Mouse (Mus musculus): ENCODE data around the gene Ddn. TPM values are rescaled to one million over a fixed set of nuclear protein-coding genes. Genes with fewer than 3 reads are reported as not detected.
A peak's percentile ranks its signal among the peaks of the same experiment; 100 is the strongest.

Gene Ddn
- polyA plus RNA-seq, 1 experiment from 2014 or later = not detected

GRCm38 (mm10) chr15:98833281-98833680 lies 24.0 kb upstream of the Ddn start:
- Histone ChIP-seq H3K27me3 (ENCODE audit: insufficient read depth, low read length) (no peaks in the 10 kb centered on the region), H3K27ac (ENCODE audit: low read depth) (peak overlapping the region; percentile 99; the same call in 1 of the 2 replicates), H3K36me3 (replicated peaks; ENCODE audit: insufficient read depth, low read length) (peaks cover 53% of the 10 kb centered on the region), H3K4me2 (ENCODE audit: low read depth, low read length) (no peak overlapping the region; the same call in 1 of the 2 replicates), H3K9me3 (ENCODE audit: low read length) (no peaks in the 10 kb centered on the region), H3K9ac (replicated peaks) (no peak overlapping the region; the same call in 1 of the 2 replicates), H3K4me3 (ENCODE audit: low read depth, low read length) (no peak overlapping the region), H3K4me1 (ENCODE audit: insufficient read depth) (peaks cover 35% of the 10 kb centered on the region)
- 80% methylated on average over 11 of the region's 11 CpGs for WGBS (ENCODE audit: insufficient replicate concordance)
- TF ChIP-seq EP300 (IDR thresholded peaks at IDR 0.05; ENCODE audit: low read depth) = no peak
- no peak for TF ChIP-seq CTCF (IDR thresholded peaks at IDR 0.05; ENCODE audit: low read depth)
- ATAC-seq (no peak), DNase-seq (no peak)

- H3K36me3 ChIP-seq (replicated peaks; ENCODE audit: insufficient read depth, low read length) = peaks cover 50% of the 10 kb centered on the region
- no peak for TF ChIP-seq EP300 (IDR thresholded peaks at IDR 0.05; ENCODE audit: low read depth)
- TF ChIP-seq CTCF (IDR thresholded peaks at IDR 0.05; ENCODE audit: low read depth) = peak; percentile 62
- peak overlapping the region; percentile 82 for H3K4me2 ChIP-seq (ENCODE audit: low read depth, low read length)
- H3K9me3 ChIP-seq (ENCODE audit: low read length) = no peaks in the 10 kb centered on the region
- peak; percentile 69 for DNase-seq
- peak overlapping the region; percentile 41; the same call in 1 of the 2 replicates for H3K9ac ChIP-seq (replicated peaks)
- H3K27ac ChIP-seq (ENCODE audit: low read depth) = peak overlapping the region; percentile 99
- no peaks in the 10 kb centered on the region for H3K27me3 ChIP-seq (ENCODE audit: insufficient read depth, low read length)
- WGBS (ENCODE audit: insufficient replicate concordance) = 31% methylated on average over 12 of the region's 12 CpGs
- ATAC-seq = no peak
- H3K4me3 ChIP-seq (ENCODE audit: low read depth, low read length) = peak overlapping the region; percentile 93
- peaks cover 41% of the 10 kb centered on the region for H3K4me1 ChIP-seq (ENCODE audit: insufficient read depth)
Observed at GRCm38 (mm10) chr15:98832161-98833058, 23.1 kb upstream of the Ddn start.

GRCm38 (mm10) chr15:98831684-98832035 lies 22.4 kb upstream of the Ddn start:
- Histone ChIP-seq H3K27ac (ENCODE audit: low read depth) (peak overlapping the region; percentile 99), H3K4me2 (ENCODE audit: low read depth, low read length) (peak overlapping the region; percentile 82), H3K9me3 (ENCODE audit: low read length) (no peaks in the 10 kb centered on the region), H3K27me3 (ENCODE audit: insufficient read depth, low read length) (no peaks in the 10 kb centered on the region), H3K36me3 (replicated peaks; ENCODE audit: insufficient read depth, low read length) (peaks cover 43% of the 10 kb centered on the region), H3K4me3 (ENCODE audit: low read depth, low read length) (peak overlapping the region; percentile 93), H3K4me1 (ENCODE audit: insufficient read depth) (peaks cover 42% of the 10 kb centered on the region), H3K9ac (replicated peaks) (peak overlapping the region; percentile 90)
- DNase-seq (no peak), ATAC-seq (peak; percentile 39)
- no peak for TF ChIP-seq EP300 (IDR thresholded peaks at IDR 0.05; ENCODE audit: low read depth)
- no peak for TF ChIP-seq CTCF (IDR thresholded peaks at IDR 0.05; ENCODE audit: low read depth)
- WGBS (ENCODE audit: insufficient replicate concordance) = 7% methylated on average over 9 of the region's 9 CpGs

GRCm38 (mm10) chr15:98830736-98831683 lies 21.7 kb upstream of the Ddn start, which contains the start of gene Prkag1:
Gene Prkag1 (minus strand): TSS chr15:98831521.
- Histone ChIP-seq H3K4me1 (ENCODE audit: insufficient read depth) (peaks cover 42% of the 10 kb centered on the region), H3K9me3 (ENCODE audit: low read length) (no peaks in the 10 kb centered on the region), H3K4me3 (ENCODE audit: low read depth, low read length) (peak within 1 kb of the TSS; percentile 93), H3K4me2 (ENCODE audit: low read depth, low read length) (peak within 1 kb of the TSS; percentile 82), H3K9ac (replicated peaks) (peak within 1 kb of the TSS; percentile 90), H3K27me3 (ENCODE audit: insufficient read depth, low read length) (no peaks in the 10 kb centered on the region), H3K36me3 (replicated peaks; ENCODE audit: insufficient read depth, low read length) (peaks cover 39% of the 10 kb centered on the region), H3K27ac (ENCODE audit: low read depth) (peak within 1 kb of the TSS; percentile 99)
- peak; percentile 77 for TF ChIP-seq EP300 (IDR thresholded peaks at IDR 0.05; ENCODE audit: low read depth)
- peak; percentile 70 for TF ChIP-seq CTCF (IDR thresholded peaks at IDR 0.05; ENCODE audit: low read depth)
- ATAC-seq = peak; percentile 93
- peak; percentile 98 for DNase-seq
- under 1% methylated on average over 59 of the region's 66 CpGs for WGBS (ENCODE audit: insufficient replicate concordance)

GRCm38 (mm10) chr15:98827611-98828011 lies 18.3 kb upstream of the Ddn start:
- Histone ChIP-seq H3K27me3 (ENCODE audit: insufficient read depth, low read length) (no peaks in the 10 kb centered on the region), H3K4me1 (ENCODE audit: insufficient read depth) (peaks cover 36% of the 10 kb centered on the region), H3K9ac (replicated peaks) (no peak overlapping the region; the same call in none of the 2 replicates), H3K9me3 (ENCODE audit: low read length) (no peaks in the 10 kb centered on the region), H3K27ac (ENCODE audit: low read depth) (peak overlapping the region; percentile 46), H3K4me3 (ENCODE audit: low read depth, low read length) (no peak overlapping the region), H3K36me3 (replicated peaks; ENCODE audit: insufficient read depth, low read length) (peaks cover 41% of the 10 kb centered on the region), H3K4me2 (ENCODE audit: low read depth, low read length) (peak overlapping the region; percentile 54)
- WGBS (ENCODE audit: insufficient replicate concordance) = 57% methylated on average over 7 of the region's 7 CpGs
- TF ChIP-seq CTCF (IDR thresholded peaks at IDR 0.05; ENCODE audit: low read depth) (no peak), EP300 (IDR thresholded peaks at IDR 0.05; ENCODE audit: low read depth) (peak; percentile 95)
- DNase-seq (no peak), ATAC-seq (peak; percentile 11; the same call in 1 of the 2 replicates)

Measured in liver, postnatal 0 days (tissue).